Mouse (Mus musculus): Measurements from ENCODE around the gene Pfdn5. TPM values are rescaled to one million over a fixed set of nuclear protein-coding genes. Genes with fewer than 3 reads are reported as not detected.

Pfdn5 gene
- polyA plus RNA-seq, 1 experiment from 2014 or later: 443 TPM

- H3K4me1 ChIP-seq (replicated peaks; ENCODE audit: control insufficient read depth, insufficient read depth, low read length): peaks cover 16% of the 10 kb centered on the region
- no peak overlapping the region for H3K27ac ChIP-seq (ENCODE audit: low read length)
- H3K4me3 ChIP-seq (replicated peaks; ENCODE audit: low read length): peak overlapping the region; percentile 59
- peak; percentile 45; the same call in 1 of the 2 replicates for ATAC-seq
- peak overlapping the region; percentile 95 for H3K4me2 ChIP-seq (ENCODE audit: low read length)
- WGBS: 0% methylated on average over 7 of the region's 7 CpGs
- H3K9me3 ChIP-seq (ENCODE audit: control insufficient read depth, low read length): no peaks in the 10 kb centered on the region
- no peaks in the 10 kb centered on the region for H3K36me3 ChIP-seq (ENCODE audit: control insufficient read depth, insufficient read depth)
- H3K9ac ChIP-seq (replicated peaks; ENCODE audit: low read depth, low read length): peak overlapping the region; percentile 68
- H3K27me3 ChIP-seq (replicated peaks; ENCODE audit: control insufficient read depth, insufficient read depth, low read length): 0 out of 2 replicates have a peak, but pooled peaks cover 6% of the 10 kb centered on the region
Measured at GRCm38 (mm10) chr15:102377163-102377543, 51.2 kb downstream of the Pfdn5 start.

- no peaks in the 10 kb centered on the region for H3K9me3 ChIP-seq (ENCODE audit: control insufficient read depth, low read length)
- no peak overlapping the region for H3K4me2 ChIP-seq (ENCODE audit: low read length)
- H3K27me3 ChIP-seq (replicated peaks; ENCODE audit: control insufficient read depth, insufficient read depth, low read length): 0 out of 2 replicates have a peak, but pooled peaks cover 6% of the 10 kb centered on the region
- no peak overlapping the region for H3K9ac ChIP-seq (replicated peaks; ENCODE audit: low read depth, low read length)
- H3K36me3 ChIP-seq (ENCODE audit: control insufficient read depth, insufficient read depth): no peaks in the 10 kb centered on the region
- H3K4me1 ChIP-seq (replicated peaks; ENCODE audit: control insufficient read depth, insufficient read depth, low read length): peaks cover 16% of the 10 kb centered on the region
- ATAC-seq: no peak
- H3K27ac ChIP-seq (ENCODE audit: low read length): no peak overlapping the region
- no peak overlapping the region for H3K4me3 ChIP-seq (replicated peaks; ENCODE audit: low read length)
- WGBS: 11% methylated on average over 10 of the region's 10 CpGs
Measured at GRCm38 (mm10) chr15:102377810-102378262, 51.9 kb downstream of the Pfdn5 start.

Other genes starting within 250 kb of the Pfdn5 start
- 6.9 and 7.7 TPM in 2 replicates for gene Tns2, start 225.7 kb upstream of the Pfdn5 start, polyA plus RNA-seq (2015; fragmentation: Nextera tagmentation; extraction: Ambion mirVana)
- gene Spryd3, start 189.9 kb upstream of the Pfdn5 start, polyA plus RNA-seq (2015; fragmentation: Nextera tagmentation; extraction: Ambion mirVana): 48.2 and 56.4 TPM in 2 replicates
- gene Igfbp6, start 181.8 kb upstream of the Pfdn5 start, polyA plus RNA-seq (2015; fragmentation: Nextera tagmentation; extraction: Ambion mirVana): 2.2 and 2.4 TPM in 2 replicates
- not detected in 2 replicates for gene Soat2, start 175.6 kb upstream of the Pfdn5 start, polyA plus RNA-seq (2015; fragmentation: Nextera tagmentation; extraction: Ambion mirVana)
- gene Zfp740, start 122.9 kb upstream of the Pfdn5 start, polyA plus RNA-seq (2015; fragmentation: Nextera tagmentation; extraction: Ambion mirVana): 84.6 and 93.4 TPM in 2 replicates
- 37.8 and 39.6 TPM in 2 replicates for gene Csad, start 121.4 kb upstream of the Pfdn5 start, polyA plus RNA-seq (2015; fragmentation: Nextera tagmentation; extraction: Ambion mirVana)
- 0.73 and 1.0 TPM in 2 replicates for gene Itgb7, start 94.2 kb upstream of the Pfdn5 start, polyA plus RNA-seq (2015; fragmentation: Nextera tagmentation; extraction: Ambion mirVana)
- 6.4 and 8.0 TPM in 2 replicates for gene Rarg, start 68.6 kb upstream of the Pfdn5 start, polyA plus RNA-seq (2015; fragmentation: Nextera tagmentation; extraction: Ambion mirVana)
- 0.11 TPM in 1 of 2 replicates, not detected in the other for gene Gm9918, start 55.6 kb upstream of the Pfdn5 start, polyA plus RNA-seq (2015; fragmentation: Nextera tagmentation; extraction: Ambion mirVana)
- 50.6 and 52.8 TPM in 2 replicates for gene Mfsd5, start 46.7 kb upstream of the Pfdn5 start, polyA plus RNA-seq (2015; fragmentation: Nextera tagmentation; extraction: Ambion mirVana)
- gene Espl1, start 29.9 kb upstream of the Pfdn5 start, polyA plus RNA-seq (2015; fragmentation: Nextera tagmentation; extraction: Ambion mirVana): 10.9 and 11.7 TPM in 2 replicates
- gene Myg1, start 5.6 kb downstream of the Pfdn5 start, polyA plus RNA-seq (2015; fragmentation: Nextera tagmentation; extraction: Ambion mirVana): 105 and 111 TPM in 2 replicates
- 42.0 and 44.7 TPM in 2 replicates for gene Aaas, start 24.7 kb downstream of the Pfdn5 start, polyA plus RNA-seq (2015; fragmentation: Nextera tagmentation; extraction: Ambion mirVana)
- gene Sp7, start 41.1 kb downstream of the Pfdn5 start, polyA plus RNA-seq (2015; fragmentation: Nextera tagmentation; extraction: Ambion mirVana): 0.38 and 1.1 TPM in 2 replicates
- 5.0 and 5.9 TPM in 2 replicates for gene Sp1, start 80.0 kb downstream of the Pfdn5 start, polyA plus RNA-seq (2015; fragmentation: Nextera tagmentation; extraction: Ambion mirVana)
- 0.32 and 0.58 TPM in 2 replicates for gene Amhr2, start 119.3 kb downstream of the Pfdn5 start, polyA plus RNA-seq (2015; fragmentation: Nextera tagmentation; extraction: Ambion mirVana)
- 79.0 and 80.9 TPM in 2 replicates for gene Prr13, start 132.9 kb downstream of the Pfdn5 start, polyA plus RNA-seq (2015; fragmentation: Nextera tagmentation; extraction: Ambion mirVana)
- gene Pcbp2, start 144.4 kb downstream of the Pfdn5 start, polyA plus RNA-seq (2015; fragmentation: Nextera tagmentation; extraction: Ambion mirVana): 144 and 149 TPM in 2 replicates
- gene Gm10337, start 177.6 kb downstream of the Pfdn5 start, polyA plus RNA-seq (2015; fragmentation: Nextera tagmentation; extraction: Ambion mirVana): 17.3 and 22.2 TPM in 2 replicates
- gene Map3k12, start 190.9 kb downstream of the Pfdn5 start, polyA plus RNA-seq (2015; fragmentation: Nextera tagmentation; extraction: Ambion mirVana): 58.7 and 69.5 TPM in 2 replicates
- 97.2 and 114 TPM in 2 replicates for gene Tarbp2, start 192.1 kb downstream of the Pfdn5 start, polyA plus RNA-seq (2015; fragmentation: Nextera tagmentation; extraction: Ambion mirVana)
- gene Npff, start 198.8 kb downstream of the Pfdn5 start, polyA plus RNA-seq (2015; fragmentation: Nextera tagmentation; extraction: Ambion mirVana): 2.9 and 3.1 TPM in 2 replicates

All from forebrain, embryonic 16.5 days (tissue).